Mouse (Mus musculus) embryo, embryonic 10.5 days (tissue): ENCODE data around the gene Anapc11.
A peak's percentile ranks its signal among the peaks of the same experiment; 100 is the strongest.

Experiments
- DNase-seq: peaks from one replicate; pipeline ENCODE4 v3.0.0-alpha.2; 2015; ENCODE audit warnings: low spot score

The Anapc11 gene

GRCm38 (mm10) chr11:120627468-120628300 lies 29.5 kb downstream of the Anapc11 start:
- no peak for DNase-seq

GRCm38 (mm10) chr11:120628601-120629340 lies 30.6 kb downstream of the Anapc11 start:
- DNase-seq = no peak

- DNase-seq = no peak
These were observed 31.1 kb downstream of the Anapc11 start for GRCm38 (mm10) chr11:120629341-120629730.

GRCm38 (mm10) chr11:120629911-120630310 lies 31.7 kb downstream of the Anapc11 start:
- DNase-seq = peak; percentile 33

- DNase-seq = peak; percentile 3
These were observed 32.2 kb downstream of the Anapc11 start for GRCm38 (mm10) chr11:120630401-120630871.

- DNase-seq = no peak
These were observed 32.9 kb downstream of the Anapc11 start for GRCm38 (mm10) chr11:120630881-120631725.

- no peak for DNase-seq
These were observed 33.7 kb downstream of the Anapc11 start for GRCm38 (mm10) chr11:120631726-120632448.

- DNase-seq = peak; percentile 70
These were observed 34.6 kb downstream of the Anapc11 start for GRCm38 (mm10) chr11:120632559-120633519.

GRCm38 (mm10) chr11:120633520-120634343 lies 35.5 kb downstream of the Anapc11 start, which contains the start of gene Mafg:
Gene Mafg (minus strand): TSS chr11:120633600.
- DNase-seq = peak; percentile 98

- no peak for DNase-seq
These were observed 36.6 kb downstream of the Anapc11 start for GRCm38 (mm10) chr11:120634810-120635209.

GRCm38 (mm10) chr11:120641255-120641654 lies 43.0 kb downstream of the Anapc11 start:
- DNase-seq = no peak

- no peak for DNase-seq
These were observed 43.6 kb downstream of the Anapc11 start for GRCm38 (mm10) chr11:120641869-120642268.

- no peak for DNase-seq
These were observed 44.8 kb downstream of the Anapc11 start for GRCm38 (mm10) chr11:120642939-120643600.

- DNase-seq = peak; percentile 96
These were observed 45.4 kb downstream of the Anapc11 start, which contains the start of gene Pycr1 for GRCm38 (mm10) chr11:120643601-120643987. Gene Pycr1 (minus strand): TSS chr11:120643769.

- no peak for DNase-seq
These were observed 49.0 kb downstream of the Anapc11 start for GRCm38 (mm10) chr11:120647047-120647830.

- DNase-seq = peak; percentile 61
These were observed 49.8 kb downstream of the Anapc11 start, which contains the start of gene Myadml2 for GRCm38 (mm10) chr11:120648001-120648476. Gene Myadml2 (minus strand): TSS chr11:120648158.

GRCm38 (mm10) chr11:120651872-120652271 lies 53.7 kb downstream of the Anapc11 start:
- DNase-seq = no peak
